Mouse (Mus musculus) yolk sac, embryonic 10.5 days (tissue): ENCODE data around the gene Kif26b.

Experiments
- DNase-seq: peaks from one replicate; pipeline ENCODE4 v3.0.0-alpha.2; 2017; ENCODE audit warnings: low spot score

Kif26b gene

GRCm38 (mm10) chr1:178770626-178771362 lies 241.9 kb downstream of the Kif26b start:
- DNase-seq, result no peak

GRCm38 (mm10) chr1:178779742-178780141 lies 250.8 kb downstream of the Kif26b start:
- DNase-seq, result no peak

DNA sequence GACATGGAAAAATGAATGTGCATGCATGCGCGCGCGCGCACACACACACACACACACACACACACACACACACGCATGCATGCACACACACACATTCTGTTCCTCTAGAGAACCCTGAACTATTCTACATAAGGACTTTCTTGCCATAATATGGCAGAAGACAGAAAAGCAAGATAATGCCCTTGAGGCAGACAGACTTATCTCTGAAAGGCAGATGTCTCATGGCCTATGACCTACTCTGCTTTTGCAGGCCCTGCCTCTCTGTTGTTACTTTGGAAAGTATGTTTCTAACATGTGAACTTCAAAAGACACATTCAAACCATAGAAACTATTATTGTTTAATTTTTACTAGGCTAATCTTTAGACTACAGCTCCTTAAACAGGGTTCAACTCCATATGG lies 255.1 kb downstream of the Kif26b start:
- DNase-seq, result no peak

- DNase-seq, result no peak
Measured at GRCm38 (mm10) chr1:178791266-178791665, 262.3 kb downstream of the Kif26b start.

DNA sequence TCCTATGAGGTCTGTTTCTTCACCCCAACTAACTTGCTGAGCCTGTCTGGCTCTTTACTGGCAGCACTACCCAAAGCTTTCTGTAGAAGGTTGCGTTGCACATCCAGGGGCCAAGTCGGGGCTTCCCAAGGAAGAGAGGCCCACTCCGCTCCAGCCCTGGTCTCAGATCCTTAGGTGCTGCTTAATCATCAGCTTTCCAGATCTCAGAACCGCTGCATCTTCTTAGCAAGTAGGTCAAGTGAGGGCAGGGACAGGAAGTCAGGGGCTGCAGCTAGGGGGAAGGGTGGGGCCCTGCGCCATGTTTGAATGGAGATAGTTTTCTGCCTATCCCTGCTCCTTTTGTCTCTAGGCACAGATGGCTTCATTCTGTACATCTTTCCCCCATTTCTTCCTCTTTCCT lies 263.8 kb downstream of the Kif26b start:
- DNase-seq, result no peak

DNA sequence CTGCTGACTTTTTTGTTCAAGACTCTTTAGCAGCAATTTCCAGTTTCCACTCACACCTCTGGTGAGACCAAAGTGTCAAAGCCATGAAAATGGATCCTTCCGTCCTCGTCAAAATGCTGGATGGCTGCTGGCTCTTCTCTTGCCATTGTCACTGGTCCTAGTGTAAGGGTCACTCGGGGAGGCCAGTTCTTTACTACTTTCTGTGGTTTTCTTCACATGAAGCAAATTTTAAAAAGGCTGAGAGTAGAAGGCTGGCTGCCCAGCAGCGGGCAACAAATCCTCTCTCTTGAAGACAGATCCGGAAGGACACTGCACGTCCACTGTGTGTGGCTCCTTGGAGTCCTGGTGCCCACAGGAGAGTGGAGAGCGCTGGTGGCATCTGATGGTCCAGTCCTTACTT lies 265.9 kb downstream of the Kif26b start:
- no peak for DNase-seq

- no peak for DNase-seq
Measured at GRCm38 (mm10) chr1:178797388-178797787, 268.5 kb downstream of the Kif26b start.

DNA sequence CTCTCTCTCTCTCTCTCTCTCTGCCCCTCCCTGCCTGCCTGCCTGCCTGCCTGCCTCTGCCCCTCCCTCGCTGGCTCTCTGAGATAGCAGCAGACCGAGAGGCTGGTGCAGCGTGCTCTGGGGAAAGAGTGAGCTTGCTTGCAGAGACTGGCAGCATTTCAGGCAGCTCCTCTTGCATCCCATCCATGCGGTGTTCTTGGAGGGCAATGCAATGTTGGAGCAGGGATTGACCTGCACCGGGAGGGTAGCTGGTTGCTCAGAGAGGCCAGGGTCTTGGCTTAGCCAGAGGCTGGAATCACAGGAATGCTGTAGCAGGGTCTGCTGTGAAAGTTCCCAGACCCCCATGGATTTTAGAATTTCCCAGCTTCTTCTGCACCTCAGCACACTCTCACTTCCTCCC lies 269.4 kb downstream of the Kif26b start:
- DNase-seq, result peak; percentile 53

DNA sequence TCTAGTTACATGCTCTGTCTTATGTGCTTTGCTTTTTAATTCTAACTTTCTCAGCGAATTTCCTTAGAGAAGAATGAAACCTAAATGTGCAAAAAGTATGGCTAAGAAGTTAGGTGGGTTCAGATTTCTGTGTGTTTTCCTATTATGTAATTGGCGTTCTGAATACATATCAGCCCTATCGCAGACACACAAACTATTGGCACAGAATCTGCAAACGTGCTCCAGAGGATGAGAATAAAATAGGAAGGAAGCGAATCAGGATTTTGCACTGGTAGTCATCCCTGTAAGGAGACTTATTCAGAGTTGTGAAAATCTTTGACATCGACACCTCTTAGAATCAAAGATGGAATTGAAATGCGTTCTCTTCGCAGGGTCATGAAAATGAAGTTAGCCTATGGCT lies 270.0 kb downstream of the Kif26b start:
- DNase-seq, result no peak

DNA sequence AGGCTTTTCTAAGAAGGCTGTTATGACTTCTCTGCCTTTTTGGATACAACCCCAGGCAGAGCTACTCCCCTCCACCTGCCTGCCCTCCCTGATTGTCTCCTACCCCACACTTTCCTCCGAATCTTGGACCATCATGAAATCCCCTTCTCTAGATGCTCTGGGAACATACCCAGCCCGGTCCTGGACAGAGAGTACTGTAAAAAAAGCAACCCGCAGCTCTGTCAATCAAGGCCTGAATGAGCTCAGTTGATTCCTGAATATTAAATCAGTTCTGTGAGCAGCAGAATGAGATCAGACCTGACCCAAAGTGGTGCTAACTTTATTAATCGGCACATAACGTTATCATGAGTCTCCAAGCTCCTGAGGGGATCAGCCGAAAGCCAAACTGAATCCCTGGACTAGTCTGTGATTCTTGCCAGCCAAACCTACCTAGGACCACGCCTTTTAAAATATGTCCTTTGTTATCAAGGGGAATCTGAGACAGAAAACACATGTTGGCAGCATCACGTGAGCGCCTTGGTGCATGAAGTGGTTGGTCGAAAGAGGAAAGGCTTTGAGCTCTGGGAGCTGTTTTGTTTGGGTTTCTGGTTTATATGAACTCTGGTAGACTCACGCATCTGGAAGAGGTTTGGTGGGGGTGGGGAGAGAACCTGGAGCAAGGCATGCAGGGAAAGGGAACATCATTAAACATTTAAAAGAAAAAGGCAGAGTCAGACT lies 271.1 kb downstream of the Kif26b start:
- DNase-seq, result peak; percentile 38

DNA sequence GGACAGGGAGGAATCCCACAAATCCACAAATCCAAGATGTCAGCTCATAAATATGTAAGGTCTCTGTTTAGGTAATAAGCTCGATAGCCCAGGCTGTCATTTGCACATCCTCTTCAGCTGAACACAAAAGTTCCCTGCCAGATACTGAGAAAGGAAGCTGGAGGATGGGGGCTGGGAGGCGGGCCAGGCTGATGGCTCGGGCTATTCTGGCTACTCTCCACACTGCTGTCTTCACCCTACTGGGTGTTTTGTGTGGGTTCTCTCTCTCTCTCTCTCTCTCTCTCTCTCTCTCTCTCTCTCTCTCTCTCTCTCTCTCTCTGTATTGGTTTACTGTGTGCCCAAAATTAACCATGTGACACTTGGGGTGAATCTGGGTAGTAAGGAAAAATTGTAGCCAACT lies 274.2 kb downstream of the Kif26b start:
- no peak for DNase-seq

GRCm38 (mm10) chr1:178817476-178817875 lies 288.6 kb downstream of the Kif26b start:
- no peak for DNase-seq

DNA sequence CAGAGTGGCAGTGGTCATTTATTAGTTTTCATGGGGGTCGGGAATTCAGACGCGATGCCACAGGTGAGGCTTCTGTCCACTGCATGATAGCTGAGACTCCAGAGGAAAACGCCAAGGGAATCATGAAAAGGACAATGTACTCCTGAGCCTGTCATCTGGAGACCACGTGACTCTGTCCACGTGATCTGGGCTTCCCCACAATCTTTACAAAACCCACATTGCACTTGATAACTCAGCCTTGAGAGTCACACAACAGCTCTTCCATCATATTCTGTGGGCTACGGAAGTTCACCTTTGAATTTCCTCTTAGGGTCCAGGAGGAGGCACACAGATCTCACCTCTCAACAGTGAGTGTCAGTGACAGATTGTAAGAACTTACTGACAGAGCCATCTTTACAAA lies 290.1 kb downstream of the Kif26b start:
- DNase-seq, result no peak

DNA sequence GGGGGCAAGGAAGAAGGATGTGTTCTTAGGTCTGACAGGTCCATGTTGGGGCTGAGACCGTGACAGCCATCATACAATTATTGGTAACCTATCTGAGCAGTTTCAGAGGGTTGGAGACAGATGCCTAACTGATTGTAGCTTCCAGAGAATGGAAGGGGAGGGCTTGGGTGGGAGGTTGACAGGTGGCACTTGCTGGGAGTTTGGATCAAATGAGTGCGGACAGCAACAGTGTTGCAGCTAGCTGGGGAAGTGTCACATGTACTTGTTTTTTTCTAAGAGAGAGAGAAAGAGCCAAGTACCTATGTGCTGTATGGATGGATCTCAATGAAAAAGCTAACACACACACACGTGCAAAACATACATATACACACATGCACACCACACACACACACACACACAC lies 291.2 kb downstream of the Kif26b start:
- no peak for DNase-seq

GRCm38 (mm10) chr1:178820556-178821435 lies 291.9 kb downstream of the Kif26b start:
- no peak for DNase-seq

- DNase-seq, result no peak
Measured at GRCm38 (mm10) chr1:178824871-178825270, 295.9 kb downstream of the Kif26b start.

- DNase-seq, result no peak
Measured at GRCm38 (mm10) chr1:178827223-178827622, 298.3 kb downstream of the Kif26b start.

DNA sequence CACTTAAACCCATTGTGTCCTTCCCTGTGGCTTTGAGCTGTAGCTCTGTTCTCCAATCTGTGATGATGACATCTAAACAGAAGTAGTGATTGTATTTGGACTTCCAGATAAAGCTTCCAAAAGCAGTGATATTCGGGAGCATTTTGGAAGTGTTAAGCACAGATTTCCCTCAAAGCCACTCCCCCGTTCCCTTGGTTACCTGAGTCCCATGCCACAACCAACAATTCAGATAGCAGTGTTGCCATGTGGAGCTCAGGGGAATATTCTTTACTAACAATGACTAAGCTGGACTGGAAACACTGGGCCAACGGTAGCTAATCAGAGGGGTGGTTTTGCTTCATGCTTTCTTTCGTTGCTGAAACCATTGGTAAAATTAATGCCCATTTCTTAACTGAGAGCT lies 300.5 kb downstream of the Kif26b start:
- no peak for DNase-seq

- no peak for DNase-seq
Measured at GRCm38 (mm10) chr1:178832571-178832970, 303.6 kb downstream of the Kif26b start.

DNA sequence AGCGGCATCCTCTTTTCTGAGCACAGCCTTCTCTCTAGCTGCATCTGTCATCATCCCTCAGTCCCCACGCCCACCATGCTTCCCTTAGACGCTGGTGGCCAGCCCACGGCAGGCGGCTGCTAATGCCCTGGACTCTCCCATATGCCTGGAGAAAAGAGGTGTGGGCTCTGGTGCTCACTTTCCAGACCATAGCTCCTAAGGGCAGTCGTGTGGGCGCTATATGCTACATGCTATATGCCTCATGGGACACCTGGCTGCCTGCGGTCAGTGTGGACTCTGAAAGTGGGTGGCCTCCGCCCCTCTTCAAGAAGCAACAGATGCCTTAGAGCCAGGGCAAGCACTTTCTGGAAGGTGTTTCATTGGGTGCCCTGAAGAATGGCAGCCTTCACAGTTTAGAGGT lies 306.9 kb downstream of the Kif26b start:
- no peak for DNase-seq

- DNase-seq, result no peak
Measured at GRCm38 (mm10) chr1:178836998-178837397, 308.1 kb downstream of the Kif26b start.

GRCm38 (mm10) chr1:178838696-178839320 lies 309.9 kb downstream of the Kif26b start:
- DNase-seq, result no peak
